Mouse (Mus musculus) liver, embryonic 14.5 days (tissue): ENCODE measurements around the gene Gm10447.

ENCODE experiments used
- CTCF ChIP-seq: IDR thresholded peaks from 2 replicates; pipeline ENCODE4 v1.5.1; 2016; ENCODE audit warnings: antibody characterized with exemption, low read depth, control low read depth
- EP300 ChIP-seq: IDR thresholded peaks from 2 replicates; pipeline ENCODE4 v1.6.1; 2016; ENCODE audit warnings: antibody characterized with exemption, low read depth

- no peak for TF ChIP-seq CTCF
- TF ChIP-seq EP300 = no peak
These were observed 36.5 kb upstream of the Gm10447 start for GRCm38 (mm10) chr11:53493243-53493955.
